Mouse (Mus musculus): ENCODE results near the gene Ifna15. TPM values are rescaled to one million over a fixed set of nuclear protein-coding genes. Genes with fewer than 3 reads are reported as not detected.
A peak's percentile ranks its signal among the peaks of the same experiment; 100 is the strongest.

Ifna15 gene
- polyA plus RNA-seq, 1 experiment from 2014 or later: not detected

DNA sequence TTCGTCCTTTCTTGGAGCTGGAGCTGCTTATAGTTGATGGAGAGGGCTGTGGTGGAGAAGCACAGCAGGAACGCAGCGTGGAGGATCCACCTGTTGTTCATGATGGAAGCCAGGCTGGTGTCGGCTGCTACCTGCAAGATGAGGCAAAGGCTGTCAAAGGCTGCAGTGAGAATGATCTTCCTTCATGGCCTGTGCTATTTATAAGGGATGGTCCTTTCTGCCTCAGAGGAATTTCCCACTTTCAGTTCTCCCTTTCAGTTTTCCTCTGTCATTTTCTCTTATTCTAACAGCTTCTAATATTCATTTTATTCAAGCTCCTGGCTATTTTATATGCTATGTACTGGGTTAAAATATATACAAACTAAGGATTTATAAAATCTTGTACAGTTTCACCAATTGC is 35.4 kb downstream of the Ifna15 start, which contains the start of gene Ifnb1:
Gene Ifnb1, minus strand, starts transcription at position 101 of the 400 bp plus-strand sequence.
- no peak within 1 kb of the TSS for H3K9ac ChIP-seq (ENCODE audit: low read length)
- no peaks in the 10 kb centered on the region for H3K9me3 ChIP-seq (replicated peaks; ENCODE audit: control insufficient read depth, low read length)

DNA sequence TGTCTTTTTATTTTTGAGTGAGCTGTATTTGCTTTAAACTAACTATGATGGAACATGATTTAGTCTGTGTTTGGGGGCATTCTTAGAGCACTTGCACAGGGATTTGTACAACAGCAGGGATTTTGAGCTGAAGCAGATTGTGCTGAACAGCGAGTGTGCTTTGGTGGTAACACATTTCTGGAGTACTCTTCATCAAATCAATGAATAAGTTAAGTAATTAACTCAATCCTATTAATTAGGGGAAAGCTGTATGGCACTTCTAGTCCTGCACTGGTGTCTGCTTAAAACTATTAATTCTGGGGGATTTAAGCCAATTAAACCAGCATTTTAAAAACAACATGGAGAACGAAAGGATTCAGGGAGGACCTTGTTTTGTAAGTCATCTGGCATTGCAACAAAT is 40.1 kb downstream of the Ifna15 start:
- 78% methylated on average over 2 of the region's 2 CpGs for WGBS
- ATAC-seq (ENCODE audit: insufficient read depth, low FRiP score): no peak
- no peak overlapping the region for H3K9ac ChIP-seq (ENCODE audit: low read length)

More for the DNA sequence above, 35.4 kb downstream of the Ifna15 start, which contains the start of gene Ifnb1:
- H3K36me3 ChIP-seq (ENCODE audit: control insufficient read depth, insufficient read depth, low read length): no peaks in the 10 kb centered on the region
- H3K4me2 ChIP-seq (ENCODE audit: low read depth, low read length): no peak within 1 kb of the TSS
- no peak for ATAC-seq (ENCODE audit: insufficient read depth, low FRiP score)
- no peak within 1 kb of the TSS for H3K4me3 ChIP-seq (replicated peaks; ENCODE audit: low read length)
- H3K27ac ChIP-seq (ENCODE audit: low read length): no peak within 1 kb of the TSS
- H3K27me3 ChIP-seq (ENCODE audit: control insufficient read depth, insufficient read depth, low read length): no peaks in the 10 kb centered on the region
- H3K4me1 ChIP-seq (ENCODE audit: control insufficient read depth, insufficient read depth, low read length): no peaks in the 10 kb centered on the region
- 77% methylated on average over 4 of the region's 4 CpGs for WGBS

DNA sequence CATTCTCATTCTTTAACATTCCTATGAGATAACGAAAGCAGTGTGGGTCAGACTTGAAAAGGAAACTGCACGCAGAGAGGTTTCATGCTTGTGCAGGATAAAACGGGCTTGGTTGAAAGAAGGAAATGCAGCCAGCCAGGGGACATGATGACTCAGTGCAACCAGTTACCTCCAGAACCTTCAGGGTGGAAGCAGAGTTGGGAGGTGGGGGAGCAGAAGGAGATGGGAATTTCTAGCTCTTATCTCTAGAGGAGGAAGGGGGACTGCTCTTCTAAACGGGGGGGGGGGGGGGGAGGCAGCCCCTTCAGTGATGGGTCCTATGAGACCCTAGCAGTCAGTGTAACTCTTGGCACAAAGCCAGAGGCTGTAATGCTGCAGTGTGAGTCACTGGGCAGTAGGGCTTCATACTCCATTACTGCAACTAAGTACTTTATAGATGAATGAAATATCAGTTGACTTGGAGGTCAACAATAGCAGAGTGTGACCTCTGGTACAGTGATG is 42.3 kb downstream of the Ifna15 start:
- H3K27ac ChIP-seq (ENCODE audit: low read length): peak overlapping the region; percentile 68; the same call in 1 of the 2 replicates
- peak overlapping the region; percentile 17; the same call in 1 of the 2 replicates for H3K4me3 ChIP-seq (replicated peaks; ENCODE audit: low read length)
- no peak overlapping the region for H3K9ac ChIP-seq (ENCODE audit: low read length)
- H3K4me2 ChIP-seq (ENCODE audit: low read depth, low read length): peak overlapping the region; percentile 46
- H3K36me3 ChIP-seq (ENCODE audit: control insufficient read depth, insufficient read depth, low read length): no peaks in the 10 kb centered on the region
- ATAC-seq (ENCODE audit: insufficient read depth, low FRiP score): peak; percentile 79
- H3K4me1 ChIP-seq (ENCODE audit: control insufficient read depth, insufficient read depth, low read length): peaks cover 4% of the 10 kb centered on the region; the same call in 1 of the 2 replicates
- no peaks in the 10 kb centered on the region for H3K9me3 ChIP-seq (replicated peaks; ENCODE audit: control insufficient read depth, low read length)
- WGBS: 20% methylated on average over 3 of the region's 4 CpGs
- no peaks in the 10 kb centered on the region for H3K27me3 ChIP-seq (ENCODE audit: control insufficient read depth, insufficient read depth, low read length)

More for the DNA sequence above, 40.1 kb downstream of the Ifna15 start:
- no peaks in the 10 kb centered on the region for H3K9me3 ChIP-seq (replicated peaks; ENCODE audit: control insufficient read depth, low read length)
- H3K36me3 ChIP-seq (ENCODE audit: control insufficient read depth, insufficient read depth, low read length): no peaks in the 10 kb centered on the region
- H3K27me3 ChIP-seq (ENCODE audit: control insufficient read depth, insufficient read depth, low read length): no peaks in the 10 kb centered on the region
- H3K4me1 ChIP-seq (ENCODE audit: control insufficient read depth, insufficient read depth, low read length): peaks cover 4% of the 10 kb centered on the region; the same call in 1 of the 2 replicates
- no peak overlapping the region for H3K4me2 ChIP-seq (ENCODE audit: low read depth, low read length)
- H3K4me3 ChIP-seq (replicated peaks; ENCODE audit: low read length): no peak overlapping the region
- no peak overlapping the region for H3K27ac ChIP-seq (ENCODE audit: low read length)

DNA sequence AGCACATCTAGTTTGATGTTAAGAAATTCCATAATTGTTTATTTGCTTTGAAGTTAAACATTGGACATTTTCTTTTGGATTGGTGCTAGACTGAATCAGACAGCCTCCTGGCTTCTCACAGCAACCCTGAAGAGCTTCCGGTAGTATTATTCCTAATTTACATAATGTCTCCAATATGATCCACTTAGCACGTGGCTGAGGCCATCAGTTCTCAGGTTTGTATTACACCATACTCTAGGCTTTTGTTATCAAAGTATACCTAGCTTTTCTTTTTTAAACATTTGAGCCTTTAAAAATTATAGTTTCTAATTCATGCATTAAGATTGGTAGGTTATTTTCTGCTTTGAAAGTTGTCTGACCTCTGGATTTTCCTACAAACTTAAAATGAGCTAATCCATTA is 42.8 kb downstream of the Ifna15 start:
- no peaks in the 10 kb centered on the region for H3K9me3 ChIP-seq (replicated peaks; ENCODE audit: control insufficient read depth, low read length)
- H3K27me3 ChIP-seq (ENCODE audit: control insufficient read depth, insufficient read depth, low read length): no peaks in the 10 kb centered on the region
- ATAC-seq (ENCODE audit: insufficient read depth, low FRiP score): no peak
- peaks cover 4% of the 10 kb centered on the region; the same call in 1 of the 2 replicates for H3K4me1 ChIP-seq (ENCODE audit: control insufficient read depth, insufficient read depth, low read length)
- H3K4me3 ChIP-seq (replicated peaks; ENCODE audit: low read length): 0 out of 2 replicates have a peak overlapping the region, but pooled peaks have one; percentile 17
- H3K9ac ChIP-seq (ENCODE audit: low read length): no peak overlapping the region
- 40% methylated on average over 2 of the region's 2 CpGs for WGBS
- peak overlapping the region; percentile 46 for H3K4me2 ChIP-seq (ENCODE audit: low read depth, low read length)
- no peaks in the 10 kb centered on the region for H3K36me3 ChIP-seq (ENCODE audit: control insufficient read depth, insufficient read depth, low read length)
- no peak overlapping the region; the same call in 1 of the 2 replicates for H3K27ac ChIP-seq (ENCODE audit: low read length)

DNA sequence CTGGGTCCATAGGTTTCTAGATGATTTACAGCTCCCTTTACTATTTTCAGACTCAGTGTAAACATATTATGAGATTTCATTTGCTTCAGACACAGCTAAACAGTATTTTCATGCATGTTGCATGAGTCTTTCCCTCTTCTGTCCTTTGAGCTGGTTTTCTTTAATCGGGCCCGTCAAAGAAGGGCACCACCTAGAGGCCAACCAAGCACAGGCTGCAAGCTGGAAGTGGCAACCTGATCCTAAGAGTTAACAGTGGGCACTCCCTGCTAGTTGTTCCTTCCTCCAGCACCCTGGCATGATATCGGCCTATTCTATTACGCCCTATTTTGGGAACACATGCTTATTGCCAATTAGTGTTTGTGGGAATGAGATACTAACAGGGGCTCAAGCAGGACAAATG is 43.6 kb downstream of the Ifna15 start:
- no peak for ATAC-seq (ENCODE audit: insufficient read depth, low FRiP score)
- H3K27me3 ChIP-seq (ENCODE audit: control insufficient read depth, insufficient read depth, low read length): no peaks in the 10 kb centered on the region
- H3K4me1 ChIP-seq (ENCODE audit: control insufficient read depth, insufficient read depth, low read length): peaks cover 4% of the 10 kb centered on the region; the same call in 1 of the 2 replicates
- no peaks in the 10 kb centered on the region for H3K36me3 ChIP-seq (ENCODE audit: control insufficient read depth, insufficient read depth, low read length)
- H3K27ac ChIP-seq (ENCODE audit: low read length): no peak overlapping the region
- H3K4me3 ChIP-seq (replicated peaks; ENCODE audit: low read length): no peak overlapping the region
- H3K9ac ChIP-seq (ENCODE audit: low read length): no peak overlapping the region
- H3K9me3 ChIP-seq (replicated peaks; ENCODE audit: control insufficient read depth, low read length): no peaks in the 10 kb centered on the region
- H3K4me2 ChIP-seq (ENCODE audit: low read depth, low read length): no peak overlapping the region
- 46% methylated on average over 4 of the region's 4 CpGs for WGBS

DNA sequence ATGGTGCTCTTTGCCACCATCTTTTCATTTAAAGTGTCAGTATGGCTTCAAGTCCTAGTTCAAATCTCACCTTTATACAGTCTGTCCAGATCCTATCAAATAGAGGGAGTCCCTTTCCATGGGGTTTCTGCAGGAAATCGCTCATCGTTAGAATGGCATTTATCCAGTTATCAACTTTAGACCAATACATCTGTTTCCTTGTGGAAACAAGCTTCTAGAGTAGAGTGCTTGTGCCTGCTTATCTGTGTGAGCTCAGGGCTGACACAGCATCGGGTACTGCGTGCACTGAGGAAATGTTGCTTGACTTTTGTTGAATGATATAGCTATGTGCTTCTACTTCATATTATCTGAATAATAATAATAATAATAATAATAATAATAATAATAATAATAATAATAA is 44.3 kb downstream of the Ifna15 start:
- Histone ChIP-seq H3K9me3 (replicated peaks; ENCODE audit: control insufficient read depth, low read length) (no peaks in the 10 kb centered on the region), H3K27me3 (ENCODE audit: control insufficient read depth, insufficient read depth, low read length) (no peaks in the 10 kb centered on the region), H3K4me2 (ENCODE audit: low read depth, low read length) (no peak overlapping the region), H3K4me1 (ENCODE audit: control insufficient read depth, insufficient read depth, low read length) (peaks cover 4% of the 10 kb centered on the region; the same call in 1 of the 2 replicates), H3K27ac (ENCODE audit: low read length) (no peak overlapping the region), H3K4me3 (replicated peaks; ENCODE audit: low read length) (no peak overlapping the region), H3K36me3 (ENCODE audit: control insufficient read depth, insufficient read depth, low read length) (no peaks in the 10 kb centered on the region), H3K9ac (ENCODE audit: low read length) (no peak overlapping the region)
- ATAC-seq (ENCODE audit: insufficient read depth, low FRiP score): no peak
- WGBS: 80% methylated on average over 4 of the region's 4 CpGs

Other genes starting within 250 kb of the Ifna15 start
- gene Hacd4, start 119.3 kb downstream of the Ifna15 start, polyA plus RNA-seq (2015; fragmentation: Nextera tagmentation; extraction: Ambion mirVana): 10.6 and 12.0 TPM in 2 replicates
- gene Ifnb1, start 35.5 kb downstream of the Ifna15 start, polyA plus RNA-seq (2015; fragmentation: Nextera tagmentation; extraction: Ambion mirVana): not detected in 2 replicates
- not detected in 2 replicates for gene Ifna14, start 13.6 kb upstream of the Ifna15 start, polyA plus RNA-seq (2015; fragmentation: Nextera tagmentation; extraction: Ambion mirVana)
- gene Ifna9, start 34.1 kb upstream of the Ifna15 start, polyA plus RNA-seq (2015; fragmentation: Nextera tagmentation; extraction: Ambion mirVana): not detected in 2 replicates
- not detected in 2 replicates for gene Ifna12, start 45.1 kb upstream of the Ifna15 start, polyA plus RNA-seq (2015; fragmentation: Nextera tagmentation; extraction: Ambion mirVana)
- gene C87499, start 76.2 kb upstream of the Ifna15 start, polyA plus RNA-seq (2015; fragmentation: Nextera tagmentation; extraction: Ambion mirVana): not detected in 2 replicates
- gene Ifna13, start 86.2 kb upstream of the Ifna15 start, polyA plus RNA-seq (2015; fragmentation: Nextera tagmentation; extraction: Ambion mirVana): not detected in 2 replicates
- not detected in 2 replicates for gene Ifna16, start 118.7 kb upstream of the Ifna15 start, polyA plus RNA-seq (2015; fragmentation: Nextera tagmentation; extraction: Ambion mirVana)
- gene Ifna2, start 125.7 kb upstream of the Ifna15 start, polyA plus RNA-seq (2015; fragmentation: Nextera tagmentation; extraction: Ambion mirVana): not detected in 2 replicates
- gene Ifnab, start 133.1 kb upstream of the Ifna15 start, polyA plus RNA-seq (2015; fragmentation: Nextera tagmentation; extraction: Ambion mirVana): not detected in 2 replicates
- 0.36 and 0.51 TPM in 2 replicates for gene Gm26566, start 163.6 kb upstream of the Ifna15 start, polyA plus RNA-seq (2015; fragmentation: Nextera tagmentation; extraction: Ambion mirVana)
- 83.6 and 87.9 TPM in 2 replicates for gene Klhl9, start 164.2 kb upstream of the Ifna15 start, polyA plus RNA-seq (2015; fragmentation: Nextera tagmentation; extraction: Ambion mirVana)
- gene Gm13271, start 196.6 kb upstream of the Ifna15 start, polyA plus RNA-seq (2015; fragmentation: Nextera tagmentation; extraction: Ambion mirVana): not detected in 2 replicates
- 0.19 and 0.26 TPM in 2 replicates for gene Gm13283, start 201.9 kb upstream of the Ifna15 start, polyA plus RNA-seq (2015; fragmentation: Nextera tagmentation; extraction: Ambion mirVana)
- 0.59 and 0.89 TPM in 2 replicates for gene Gm13290, start 215.6 kb upstream of the Ifna15 start, polyA plus RNA-seq (2015; fragmentation: Nextera tagmentation; extraction: Ambion mirVana)
- gene Gm13289, start 218.7 kb upstream of the Ifna15 start, polyA plus RNA-seq (2015; fragmentation: Nextera tagmentation; extraction: Ambion mirVana): not detected in 2 replicates
- gene Gm13272, start 221.6 kb upstream of the Ifna15 start, polyA plus RNA-seq (2015; fragmentation: Nextera tagmentation; extraction: Ambion mirVana): 0.28 TPM in 1 of 2 replicates, not detected in the other
- gene Ifnz, start 223.9 kb upstream of the Ifna15 start, polyA plus RNA-seq (2015; fragmentation: Nextera tagmentation; extraction: Ambion mirVana): 0.48 TPM in 1 of 2 replicates, not detected in the other
- gene Gm13276, start 227.5 kb upstream of the Ifna15 start, polyA plus RNA-seq (2015; fragmentation: Nextera tagmentation; extraction: Ambion mirVana): not detected in 2 replicates
- not detected in 2 replicates for gene Gm13277, start 230.4 kb upstream of the Ifna15 start, polyA plus RNA-seq (2015; fragmentation: Nextera tagmentation; extraction: Ambion mirVana)
- gene Gm13278, start 233.3 kb upstream of the Ifna15 start, polyA plus RNA-seq (2015; fragmentation: Nextera tagmentation; extraction: Ambion mirVana): not detected in 2 replicates
- not detected in 2 replicates for gene Gm13275, start 236.2 kb upstream of the Ifna15 start, polyA plus RNA-seq (2015; fragmentation: Nextera tagmentation; extraction: Ambion mirVana)
- gene Gm13279, start 239.2 kb upstream of the Ifna15 start, polyA plus RNA-seq (2015; fragmentation: Nextera tagmentation; extraction: Ambion mirVana): not detected in 2 replicates
- gene Gm13285, start 241.4 kb upstream of the Ifna15 start, polyA plus RNA-seq (2015; fragmentation: Nextera tagmentation; extraction: Ambion mirVana): 0.70 and 1.1 TPM in 2 replicates
- gene Gm13287, start 245.0 kb upstream of the Ifna15 start, polyA plus RNA-seq (2015; fragmentation: Nextera tagmentation; extraction: Ambion mirVana): not detected in 2 replicates
- 0.06 and 0.15 TPM in 2 replicates for gene Gm13288, start 247.3 kb upstream of the Ifna15 start, polyA plus RNA-seq (2015; fragmentation: Nextera tagmentation; extraction: Ambion mirVana)